Mouse (Mus musculus) kidney, postnatal 10 days (tissue): ENCODE measurements around the gene Fut2.

Experiments used
- DNase-seq: peaks from one replicate; pipeline ENCODE4 v3.0.0; 2021; ENCODE audit warnings: mixed read lengths

The Fut2 gene

GRCm38 (mm10) chr7:45666161-45666560 is at the start of gene Fut2:
TSS of gene Fut2 (minus strand) at chr7:45666394.
- no peak for DNase-seq

GRCm38 (mm10) chr7:45715090-45715708 is 49.0 kb upstream of the Fut2 start, which contains the start of gene Rpl18:
TSS of gene Rpl18 (plus strand) at chr7:45715457.
- DNase-seq = peak; percentile 99

- no peak for DNase-seq
Measured at GRCm38 (mm10) chr7:45714630-45715089, 48.5 kb upstream of the Fut2 start.

GRCm38 (mm10) chr7:45713881-45714520 is 47.8 kb upstream of the Fut2 start:
- no peak for DNase-seq

GRCm38 (mm10) chr7:45713396-45713795 is 47.2 kb upstream of the Fut2 start:
- DNase-seq = no peak

- peak; percentile 76 for DNase-seq
Measured at GRCm38 (mm10) chr7:45712022-45712757, 46.0 kb upstream of the Fut2 start.

- DNase-seq = peak; percentile 26
Measured at GRCm38 (mm10) chr7:45711316-45712021, 45.3 kb upstream of the Fut2 start.

- DNase-seq = peak; percentile 29
Measured at GRCm38 (mm10) chr7:45710477-45711191, 44.4 kb upstream of the Fut2 start.

- DNase-seq = no peak
Measured at GRCm38 (mm10) chr7:45709677-45710355, 43.6 kb upstream of the Fut2 start.

- no peak for DNase-seq
Measured at GRCm38 (mm10) chr7:45709036-45709435, 42.8 kb upstream of the Fut2 start.

- DNase-seq = peak; percentile 64
Measured at GRCm38 (mm10) chr7:45708221-45708761, 42.1 kb upstream of the Fut2 start.

GRCm38 (mm10) chr7:45707375-45707967 is 41.3 kb upstream of the Fut2 start:
- peak; percentile 98 for DNase-seq

GRCm38 (mm10) chr7:45706721-45707241 is 40.6 kb upstream of the Fut2 start:
- peak; percentile 95 for DNase-seq

- DNase-seq = peak; percentile 90
Measured at GRCm38 (mm10) chr7:45705873-45706281, 39.7 kb upstream of the Fut2 start.

- no peak for DNase-seq
Measured at GRCm38 (mm10) chr7:45705443-45705864, 39.3 kb upstream of the Fut2 start.

- DNase-seq = peak; percentile 99
Measured at GRCm38 (mm10) chr7:45704730-45705442, 38.7 kb upstream of the Fut2 start, which contains the start of gene Dbp. TSS of gene Dbp (plus strand) at chr7:45705088.

- DNase-seq = peak; percentile 72
Measured at GRCm38 (mm10) chr7:45704046-45704559, 37.9 kb upstream of the Fut2 start.

- DNase-seq = no peak
Measured at GRCm38 (mm10) chr7:45703521-45704033, 37.4 kb upstream of the Fut2 start.

- DNase-seq = no peak
Measured at GRCm38 (mm10) chr7:45702809-45703520, 36.8 kb upstream of the Fut2 start.
